Mouse (Mus musculus) retina, postnatal 1 day (tissue): ENCODE results near the gene Aff1.

Experiments
- DNase-seq: peaks from one replicate; pipeline ENCODE4 v3.0.0-alpha.2; 2012

Gene Aff1

GRCm38 (mm10) chr5:103813997-103814542 is 121.9 kb downstream of the Aff1 start:
- no peak for DNase-seq

- no peak for DNase-seq
These were observed 122.5 kb downstream of the Aff1 start for GRCm38 (mm10) chr5:103814551-103815248.

GRCm38 (mm10) chr5:103815249-103815617 is 123.1 kb downstream of the Aff1 start:
- no peak for DNase-seq

GRCm38 (mm10) chr5:103816718-103817117 is 124.5 kb downstream of the Aff1 start:
- no peak for DNase-seq

- DNase-seq = peak; percentile 90
These were observed 125.6 kb downstream of the Aff1 start for GRCm38 (mm10) chr5:103817754-103818153.

DNA sequence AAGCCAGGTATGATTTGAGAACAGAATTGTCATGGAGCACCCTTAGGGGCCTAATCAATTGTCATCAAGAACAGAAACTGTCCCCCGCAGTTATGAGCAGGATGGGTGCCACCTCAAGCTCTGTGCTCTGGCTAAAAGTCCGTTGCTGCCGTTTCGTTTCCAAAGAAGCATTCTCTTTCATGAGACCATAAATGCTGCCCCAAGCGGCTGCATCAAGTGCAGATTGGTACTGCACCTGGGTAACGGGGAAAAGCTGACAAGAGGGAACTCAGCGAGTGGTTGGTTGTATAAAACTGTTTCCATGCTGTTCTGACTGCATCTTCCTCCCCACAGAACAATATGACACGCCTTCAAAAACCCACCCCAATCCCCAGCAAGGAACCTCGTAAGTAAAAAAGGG is 126.4 kb downstream of the Aff1 start:
- no peak for DNase-seq

DNA sequence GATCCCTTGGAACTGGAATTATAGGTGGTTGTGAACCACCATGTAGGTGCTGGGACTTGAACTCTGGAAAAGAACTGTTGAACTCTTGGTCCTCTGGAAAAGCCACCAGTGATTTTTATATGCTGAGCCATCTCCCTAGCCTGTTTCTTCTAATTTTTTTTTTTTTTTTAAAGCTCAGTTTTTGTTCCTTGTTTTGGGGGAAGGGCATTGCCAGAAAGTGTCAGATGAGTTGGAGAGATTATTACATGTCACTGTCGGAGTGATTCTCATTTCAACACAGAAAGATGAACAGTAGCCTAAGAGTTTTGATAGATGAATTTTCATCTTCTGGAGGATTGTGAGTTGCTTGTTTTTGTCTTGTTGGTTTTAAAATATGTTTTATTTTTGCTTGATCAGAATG is 127.5 kb downstream of the Aff1 start:
- no peak for DNase-seq

DNA sequence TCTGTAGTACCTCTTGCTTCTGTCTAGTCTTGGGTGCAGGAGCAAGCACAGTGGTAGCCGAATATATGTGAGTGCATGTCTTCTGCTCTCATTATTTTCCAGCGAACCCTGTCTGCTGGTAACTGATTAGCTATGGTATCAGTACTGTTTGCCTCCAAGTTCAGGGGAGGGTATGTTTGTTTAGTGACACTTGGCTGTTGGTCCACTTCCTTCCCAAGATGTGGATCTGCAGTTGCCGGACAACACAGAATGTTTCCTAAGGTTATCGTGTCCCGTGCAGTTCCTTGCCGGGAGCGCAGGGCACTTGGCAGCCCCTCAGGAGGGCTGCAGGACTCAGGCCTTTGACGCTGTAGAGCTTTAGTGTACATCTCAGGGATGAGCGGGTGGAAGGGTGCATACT is 128.9 kb downstream of the Aff1 start:
- DNase-seq = no peak

GRCm38 (mm10) chr5:103821500-103822298 is 129.5 kb downstream of the Aff1 start:
- no peak for DNase-seq

DNA sequence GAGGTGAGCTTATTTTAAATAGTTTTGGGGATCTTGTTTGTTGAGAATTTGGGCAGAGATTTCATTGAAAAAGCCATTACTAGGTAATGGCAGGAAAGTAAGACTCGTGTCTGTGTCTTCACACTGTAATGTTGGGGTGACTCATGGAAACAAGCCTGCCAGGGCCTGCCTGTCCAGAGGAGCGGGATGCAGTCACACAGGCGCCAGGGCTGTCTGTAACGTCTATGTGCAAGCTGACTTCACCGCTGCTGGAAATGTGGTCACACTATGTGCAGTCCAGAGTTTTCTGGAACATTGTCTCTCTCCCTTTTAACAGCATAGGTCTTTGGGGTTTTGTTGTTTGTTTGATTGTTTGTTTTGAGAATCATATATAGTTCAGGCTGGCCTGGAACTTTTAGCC is 130.8 kb downstream of the Aff1 start:
- DNase-seq = no peak

GRCm38 (mm10) chr5:103828304-103828703 is 136.1 kb downstream of the Aff1 start:
- DNase-seq = no peak

DNA sequence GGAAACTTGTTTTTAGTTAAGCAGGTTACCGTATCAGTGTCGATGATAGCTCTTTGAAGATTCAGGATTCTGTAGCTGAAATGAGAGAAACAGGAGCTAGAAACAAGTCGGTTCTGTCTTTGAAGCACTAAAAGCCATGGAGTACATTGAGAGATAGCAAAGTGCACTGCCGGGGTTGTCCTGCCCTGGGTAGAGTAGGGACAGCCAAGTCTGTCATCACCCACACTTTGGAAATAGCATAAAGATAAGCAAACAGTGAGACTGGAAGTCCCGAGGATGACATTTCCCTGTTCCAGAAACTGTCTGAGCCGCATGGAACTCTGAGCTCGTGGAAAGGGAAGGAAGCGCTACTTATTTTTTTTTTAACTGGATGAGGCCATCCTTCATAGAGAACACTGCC is 136.6 kb downstream of the Aff1 start:
- DNase-seq = no peak

- DNase-seq = no peak
These were observed 137.0 kb downstream of the Aff1 start for GRCm38 (mm10) chr5:103829158-103829557.

- DNase-seq = no peak
These were observed 138.7 kb downstream of the Aff1 start for GRCm38 (mm10) chr5:103830886-103831285.

DNA sequence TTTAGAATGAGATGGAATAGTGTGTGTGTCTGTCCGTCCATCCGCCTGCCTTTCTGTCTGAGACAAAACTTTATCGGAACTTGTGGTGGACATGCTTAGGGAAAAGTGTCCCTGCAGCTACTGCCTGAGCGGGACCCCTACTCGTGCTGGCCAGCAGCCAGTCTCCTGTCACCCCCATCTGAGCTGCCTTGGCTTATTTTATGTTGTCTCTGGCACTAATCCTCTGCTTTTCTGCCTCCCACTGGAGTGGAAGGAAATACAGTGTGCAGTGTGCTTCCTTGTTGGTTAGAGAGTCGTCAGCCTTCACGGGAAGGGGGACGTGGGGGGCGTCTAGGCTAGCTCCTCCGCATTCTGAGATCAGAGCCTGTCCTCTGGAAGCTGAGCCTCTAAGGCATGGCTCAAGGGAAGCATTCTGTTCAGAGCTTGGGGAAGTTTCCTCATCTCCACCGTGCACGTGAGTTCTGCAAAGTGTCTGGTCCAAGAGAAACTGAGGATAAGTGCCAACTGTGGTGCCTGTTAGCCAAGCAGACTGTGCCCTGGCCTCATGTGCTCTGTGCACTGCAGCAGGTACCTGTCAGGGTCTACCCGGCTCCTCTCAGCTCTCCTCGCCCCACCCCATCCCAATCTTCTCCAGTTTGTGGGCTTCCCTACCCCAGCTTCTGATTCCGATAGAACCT is 143.4 kb downstream of the Aff1 start:
- no peak for DNase-seq

GRCm38 (mm10) chr5:103836148-103836784 is 144.1 kb downstream of the Aff1 start:
- DNase-seq = no peak

GRCm38 (mm10) chr5:103838550-103839264 is 146.5 kb downstream of the Aff1 start:
- no peak for DNase-seq

GRCm38 (mm10) chr5:103839265-103839626 is 147.1 kb downstream of the Aff1 start:
- DNase-seq = no peak

GRCm38 (mm10) chr5:103843938-103844337 is 151.8 kb downstream of the Aff1 start:
- peak; percentile 65 for DNase-seq

GRCm38 (mm10) chr5:103845418-103846153 is 153.4 kb downstream of the Aff1 start:
- DNase-seq = peak; percentile 89

GRCm38 (mm10) chr5:103846154-103846551 is 154.0 kb downstream of the Aff1 start:
- no peak for DNase-seq

DNA sequence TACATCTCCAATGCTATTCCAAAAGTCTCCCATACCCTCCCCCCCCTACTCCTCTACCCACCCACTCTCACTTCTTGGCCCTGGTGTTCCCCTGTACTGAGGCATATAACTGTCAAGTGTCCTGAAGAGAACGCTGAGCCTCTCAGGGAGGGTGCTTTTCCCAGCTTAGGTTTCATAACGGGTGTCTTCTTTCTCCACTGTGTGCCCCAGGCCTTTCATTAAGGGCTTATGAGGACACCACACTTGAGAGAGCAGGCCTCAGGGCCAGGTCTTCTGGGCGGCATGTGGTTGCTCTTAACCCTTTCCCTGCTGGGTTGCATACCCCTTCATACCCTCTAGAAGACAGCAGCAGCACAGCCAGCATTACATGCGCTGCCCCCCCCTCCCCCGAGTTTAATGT is 154.4 kb downstream of the Aff1 start:
- DNase-seq = peak; percentile 62
